Mouse (Mus musculus) testis, adult 2 months (tissue): ENCODE measurements around the gene Ripor2. TPM values are rescaled to one million over a fixed set of nuclear protein-coding genes. Genes with fewer than 3 reads are reported as not detected.

Experiments
- H3K27ac ChIP-seq: fragments of 200-500 bp; 2 replicates; pipeline ENCODE4 v1.5.1; 2012; ENCODE audit warnings: low read depth, low read length; ENCODE audit not compliant: control insufficient read depth, insufficient read depth
- H3K27me3 ChIP-seq: fragments of 200-500 bp; 2 replicates; pipeline ENCODE4 v1.6.1; 2012; ENCODE audit warnings: mild to moderate bottlenecking, low read length, moderate library complexity; ENCODE audit not compliant: control insufficient read depth, insufficient read depth
- H3K36me3 ChIP-seq: fragments of 200-500 bp; 2 replicates; pipeline ENCODE4 v1.6.1; 2012; ENCODE audit warnings: mild to moderate bottlenecking, low read length; ENCODE audit not compliant: control insufficient read depth, insufficient read depth
- H3K4me1 ChIP-seq: fragments of 200-500 bp; 2 replicates; pipeline ENCODE4 v1.6.1; 2012; ENCODE audit warnings: low read length; ENCODE audit not compliant: control insufficient read depth, insufficient read depth
- H3K4me3 ChIP-seq: fragments of 200-500 bp; 2 replicates; pipeline ENCODE4 v1.5.1; 2012; ENCODE audit warnings: low read depth, mild to moderate bottlenecking, low read length, moderate library complexity, mixed read lengths; ENCODE audit not compliant: control insufficient read depth
- CTCF ChIP-seq: fragments of 200-500 bp; IDR thresholded peaks from 2 replicates; pipeline ENCODE4 v1.5.1; 2012; ENCODE audit warnings: low read depth, mild to moderate bottlenecking, inconsistent platforms, low read length, moderate library complexity; ENCODE audit not compliant: control insufficient read depth, insufficient read depth, insufficient replicate concordance
- POLR2A ChIP-seq: fragments of 200-500 bp; IDR thresholded peaks from 2 replicates; pipeline ENCODE4 v1.6.1; 2012; ENCODE audit warnings: low read depth, mild to moderate bottlenecking, inconsistent platforms, low read length, moderate library complexity; ENCODE audit not compliant: control insufficient read depth
- polyA plus RNA-seq: library from polyadenylated mRNA; depleted of rRNA; stranded (reverse); fragments of >200 nt; gene quantifications from 2 replicates; pipeline ENCODE4 v1.2.3, GENCODE M21; 2012

Ripor2 gene
- polyA plus RNA-seq, 1 experiment, result 2.1 TPM

GRCm38 (mm10) chr13:24569066-24569465 is 12.9 kb upstream of the Ripor2 start:
- Histone ChIP-seq H3K4me1 (no peaks in the 10 kb centered on the region; the same call in 1 of the 2 replicates), H3K27ac (no peak overlapping the region), H3K36me3 (no peaks in the 10 kb centered on the region), H3K4me3 (no peak overlapping the region), H3K27me3 (no peaks in the 10 kb centered on the region)
- no peak for TF ChIP-seq POLR2A
- no peak for TF ChIP-seq CTCF

- no peak for TF ChIP-seq POLR2A
- TF ChIP-seq CTCF, result no peak
- no peaks in the 10 kb centered on the region for H3K27me3 ChIP-seq
- no peak overlapping the region for H3K4me3 ChIP-seq
- H3K4me1 ChIP-seq, result no peaks in the 10 kb centered on the region
- no peak overlapping the region for H3K27ac ChIP-seq
- H3K36me3 ChIP-seq, result no peaks in the 10 kb centered on the region
Measured at GRCm38 (mm10) chr13:24570716-24571115, 11.3 kb upstream of the Ripor2 start.

- Histone ChIP-seq H3K36me3 (no peaks in the 10 kb centered on the region), H3K4me1 (peaks cover 3% of the 10 kb centered on the region; the same call in 1 of the 2 replicates), H3K27ac (no peak overlapping the region), H3K27me3 (no peaks in the 10 kb centered on the region), H3K4me3 (no peak overlapping the region)
- no peak for TF ChIP-seq CTCF
- no peak for TF ChIP-seq POLR2A
Measured at GRCm38 (mm10) chr13:24571906-24572305, 10.1 kb upstream of the Ripor2 start.

GRCm38 (mm10) chr13:24575126-24575525 is 6.9 kb upstream of the Ripor2 start:
- no peaks in the 10 kb centered on the region for H3K36me3 ChIP-seq
- TF ChIP-seq CTCF (no peak), POLR2A (no peak)
- peaks cover 3% of the 10 kb centered on the region; the same call in 1 of the 2 replicates for H3K4me1 ChIP-seq
- no peaks in the 10 kb centered on the region for H3K27me3 ChIP-seq
- no peak overlapping the region for H3K27ac ChIP-seq
- H3K4me3 ChIP-seq, result no peak overlapping the region

GRCm38 (mm10) chr13:24576338-24577119 is 5.5 kb upstream of the Ripor2 start:
- no peak overlapping the region for H3K27ac ChIP-seq
- peaks cover 3% of the 10 kb centered on the region; the same call in 1 of the 2 replicates for H3K4me1 ChIP-seq
- no peak overlapping the region for H3K4me3 ChIP-seq
- no peaks in the 10 kb centered on the region for H3K36me3 ChIP-seq
- TF ChIP-seq CTCF (no peak), POLR2A (no peak)
- H3K27me3 ChIP-seq, result no peaks in the 10 kb centered on the region

- Histone ChIP-seq H3K27me3 (no peaks in the 10 kb centered on the region), H3K4me3 (no peak overlapping the region), H3K27ac (no peak overlapping the region), H3K36me3 (no peaks in the 10 kb centered on the region), H3K4me1 (peaks cover 3% of the 10 kb centered on the region; the same call in 1 of the 2 replicates)
- no peak for TF ChIP-seq CTCF
- no peak for TF ChIP-seq POLR2A
Measured at GRCm38 (mm10) chr13:24578317-24578716, 3.7 kb upstream of the Ripor2 start.

- peaks cover 3% of the 10 kb centered on the region; the same call in 1 of the 2 replicates for H3K4me1 ChIP-seq
- no peak overlapping the region for H3K4me3 ChIP-seq
- H3K36me3 ChIP-seq, result no peaks in the 10 kb centered on the region
- no peak overlapping the region for H3K27ac ChIP-seq
- no peaks in the 10 kb centered on the region for H3K27me3 ChIP-seq
- TF ChIP-seq CTCF, result no peak
- TF ChIP-seq POLR2A, result no peak
Measured at GRCm38 (mm10) chr13:24580759-24581158, 1.2 kb upstream of the Ripor2 start.

- Histone ChIP-seq H3K27me3 (no peaks in the 10 kb centered on the region), H3K4me3 (no peak overlapping the region), H3K36me3 (no peaks in the 10 kb centered on the region), H3K27ac (no peak overlapping the region), H3K4me1 (no peaks in the 10 kb centered on the region)
- TF ChIP-seq CTCF (no peak), POLR2A (no peak)
Measured at GRCm38 (mm10) chr13:24584403-24584802, 2.4 kb downstream of the Ripor2 start.
